40 mouse cellular contexts compared by ENCODE assay signal in genomic region chr7:43427406-43427805, GRCm38 (mm10). TPM values are rescaled to one million over a fixed set of nuclear protein-coding genes. Genes with fewer than 3 reads are reported as not detected.
"Had no signal": no experiment of that assay in that cellular context is flagged by ENCODE, and none has a peak within 500 bp of the region (broad histone marks: within the 10 kb centered on the region; RNA-seq: fewer than 3 reads in every experiment).

Gene Lim2, plus strand, starts transcription at chr7:43427670.

- H3K9me3 ChIP-seq: heart, embryonic 13.5 days; heart, embryonic 15.5 days; hindbrain, embryonic 13.5 days; hindbrain, embryonic 15.5 days; kidney, embryonic 15.5 days; limb, embryonic 13.5 days; limb, embryonic 15.5 days; liver, embryonic 12.5 days had no signal

- H3K4me3 ChIP-seq: gastrocnemius, adult 2 months; heart, embryonic 13.5 days; heart, embryonic 15.5 days; hindbrain, embryonic 13.5 days; hindbrain, embryonic 15.5 days; kidney, embryonic 15.5 days; limb, embryonic 13.5 days; limb, embryonic 15.5 days; liver, embryonic 12.5 days had no signal

- ATAC-seq: hindbrain, postnatal 0 days; intestine, embryonic 16.5 days; liver, embryonic 12.5 days had no signal

- H3K27me3 ChIP-seq: heart, embryonic 13.5 days; heart, embryonic 15.5 days; hindbrain, embryonic 13.5 days; hindbrain, embryonic 15.5 days; kidney, embryonic 15.5 days; limb, embryonic 13.5 days; limb, embryonic 15.5 days; liver, embryonic 12.5 days had no signal

- DNase-seq: gastrocnemius, adult 2 months; gastrocnemius, postnatal 10 days; gastrocnemius, postnatal 25 days; heart, adult 18-20 months; heart, postnatal 14 days; heart, postnatal 36 days; kidney, adult 11 months; kidney, adult 2 months; kidney, adult 9 months; kidney, postnatal 14 days; kidney, postnatal 36 days; layer of hippocampus, adult 9-11 months; layer of hippocampus, postnatal 36 days; left cerebral cortex, postnatal 4 days had no signal

- H3K36me3 ChIP-seq: heart, embryonic 13.5 days; heart, embryonic 15.5 days; hindbrain, embryonic 13.5 days; hindbrain, embryonic 15.5 days; kidney, embryonic 15.5 days; limb, embryonic 13.5 days; limb, embryonic 15.5 days; liver, embryonic 12.5 days had no signal

- H3K4me1 ChIP-seq: hindbrain, embryonic 13.5 days; limb, embryonic 13.5 days had no signal

RNA-seq across cellular contexts. Expression of gene Lim2, which starts in this region (rescaled TPM):
- total RNA-seq: gastrocnemius, adult 2 months; gastrocnemius, postnatal 10 days; gastrocnemius, postnatal 25 days; gastrocnemius, postnatal 4 days; heart, adult 18-20 months; heart, postnatal 14 days; heart, postnatal 36 days; hematopoietic stem cell, adult 5-6 weeks; hindbrain, postnatal 0 days; layer of hippocampus, adult 18-20 months; layer of hippocampus, adult 8-10 months; layer of hippocampus, postnatal 14 days; layer of hippocampus, postnatal 36 days; left cerebral cortex, adult 18-20 months; left cerebral cortex, adult 8-10 months; left cerebral cortex, postnatal 10 days; left cerebral cortex, postnatal 25 days; left cerebral cortex, postnatal 4 days; liver, adult 2 months had no signal
- polyA plus RNA-seq: heart, embryonic 11.5 days; heart, embryonic 13.5 days; heart, embryonic 15.5 days; heart, postnatal 0 days; hindbrain, embryonic 11.5 days; hindbrain, embryonic 13.5 days; hindbrain, embryonic 15.5 days; hindbrain, postnatal 0 days; kidney, adult 2 months; kidney, embryonic 15.5 days; kidney, postnatal 0 days; large intestine, adult 2 months; limb, embryonic 11.5 days; limb, embryonic 13.5 days; limb, embryonic 15.5 days; liver, adult 2 months; liver, embryonic 12.5 days had no signal
